Mouse (Mus musculus) urinary bladder, postnatal 4 days (tissue): ENCODE data around the gene Anks6.
A peak's percentile ranks its signal among the peaks of the same experiment; 100 is the strongest.
"Not testable (repeated sequence)": the region's sequence is repeated elsewhere in the genome, so short reads cannot be mapped to it uniquely, and the experiment has no call there.

Experiments used
- DNase-seq, 2 experiments: peaks; one replicate each; pipeline ENCODE4 v3.0.0; 2021 to 2022; ENCODE audit warnings: low spot score in 2 of 2

Gene Anks6

DNA sequence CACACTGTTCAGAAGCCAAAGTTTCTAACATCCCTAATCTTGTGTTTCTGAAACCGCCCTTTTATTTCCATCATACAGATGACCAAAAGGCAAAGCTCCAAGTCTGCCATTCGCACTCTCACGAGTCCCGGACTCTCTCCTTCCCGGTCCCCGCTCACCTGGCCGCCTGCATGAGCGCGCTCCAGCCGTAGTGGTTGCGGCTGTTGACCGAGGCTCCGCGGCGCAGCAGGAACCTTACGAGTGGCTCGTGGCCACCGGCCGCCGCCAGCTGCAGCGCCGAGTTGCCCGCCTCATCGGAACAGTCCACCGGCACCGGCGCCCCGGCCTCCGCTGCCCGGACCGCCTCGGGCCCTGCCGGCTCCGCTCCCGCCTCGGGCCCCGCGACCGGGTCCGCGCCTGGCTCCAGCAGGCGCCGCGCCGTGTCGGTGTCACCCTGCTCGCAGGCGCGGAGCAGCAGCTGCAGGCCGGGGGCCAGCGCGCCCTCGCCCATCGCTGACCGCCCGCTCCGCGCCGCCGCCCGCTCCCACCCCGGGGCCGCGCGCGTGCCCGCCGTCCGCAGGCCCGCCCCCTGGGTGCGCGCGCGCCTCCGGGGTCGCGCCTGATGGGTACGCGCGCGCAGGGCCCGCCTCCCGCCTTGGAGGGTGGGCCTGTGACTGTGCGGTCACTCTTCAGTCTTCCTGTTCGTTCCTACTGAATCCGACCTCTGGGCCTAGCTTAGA, at the start of gene Anks6:
Anks6 (minus strand) TSS at position 637 of the 719 bp plus-strand sequence.
- DNase-seq: peak; percentile 71 to 78

DNA sequence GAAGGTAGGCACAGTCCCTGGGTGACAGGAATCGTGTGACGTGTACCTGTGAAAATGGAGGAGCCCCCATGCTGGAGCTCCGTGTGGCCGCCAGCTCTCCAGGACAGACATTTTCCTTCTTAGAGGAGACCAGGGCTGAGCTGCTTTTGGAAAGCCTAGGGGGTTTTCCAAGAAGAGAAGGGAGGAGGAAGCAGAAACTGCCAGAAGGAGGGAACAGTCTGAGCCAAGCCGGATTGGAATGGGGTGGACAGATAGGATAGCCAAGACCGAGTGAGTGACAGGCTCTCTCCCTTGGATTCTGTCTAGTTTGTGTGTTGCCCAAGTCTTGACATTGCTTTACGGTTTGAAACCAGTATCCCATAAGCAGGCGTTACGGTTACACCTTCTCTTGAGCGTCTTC, 46.3 kb upstream of the Anks6 start:
- no peak for DNase-seq

DNA sequence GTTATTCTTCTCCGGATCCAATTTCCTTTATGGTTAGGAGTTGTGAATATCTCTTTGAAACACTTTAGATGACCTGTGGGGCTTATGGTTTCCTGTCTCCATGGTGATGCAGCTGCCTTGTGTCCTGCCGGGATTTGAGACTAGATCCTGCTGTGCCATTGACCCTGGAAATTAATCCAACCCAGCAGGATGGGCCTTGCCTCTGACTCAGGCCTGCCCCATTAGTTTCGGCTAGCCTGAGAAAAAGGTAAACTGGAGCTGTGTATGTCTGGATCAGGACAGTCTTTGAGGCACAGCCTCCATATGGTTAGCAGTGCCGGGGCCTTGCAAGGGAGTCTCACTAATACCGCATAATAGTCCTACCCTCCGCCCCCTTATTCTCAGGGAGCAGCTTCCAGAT, 36.4 kb upstream of the Anks6 start:
- DNase-seq: no peak

DNA sequence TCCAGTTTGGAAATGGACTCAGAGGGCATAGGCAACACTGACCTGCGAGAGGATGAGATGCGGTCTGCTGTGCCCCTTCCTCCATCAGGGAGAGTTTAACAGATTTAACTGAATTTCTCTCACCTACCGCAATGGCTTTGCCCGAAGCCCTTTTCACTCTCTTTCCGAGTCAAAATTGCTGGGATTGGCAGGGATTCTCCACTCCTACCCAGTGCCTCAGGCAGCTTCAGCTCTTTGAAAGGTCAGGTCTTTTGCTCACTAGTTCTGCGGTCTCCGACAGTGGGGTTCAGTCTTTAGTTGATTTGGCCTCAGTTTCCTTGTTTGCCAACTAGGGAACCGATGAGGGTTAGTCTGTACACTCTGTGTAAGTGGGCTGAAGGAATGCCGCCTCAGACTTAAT, 35.9 kb upstream of the Anks6 start:
- no peak for DNase-seq

DNA sequence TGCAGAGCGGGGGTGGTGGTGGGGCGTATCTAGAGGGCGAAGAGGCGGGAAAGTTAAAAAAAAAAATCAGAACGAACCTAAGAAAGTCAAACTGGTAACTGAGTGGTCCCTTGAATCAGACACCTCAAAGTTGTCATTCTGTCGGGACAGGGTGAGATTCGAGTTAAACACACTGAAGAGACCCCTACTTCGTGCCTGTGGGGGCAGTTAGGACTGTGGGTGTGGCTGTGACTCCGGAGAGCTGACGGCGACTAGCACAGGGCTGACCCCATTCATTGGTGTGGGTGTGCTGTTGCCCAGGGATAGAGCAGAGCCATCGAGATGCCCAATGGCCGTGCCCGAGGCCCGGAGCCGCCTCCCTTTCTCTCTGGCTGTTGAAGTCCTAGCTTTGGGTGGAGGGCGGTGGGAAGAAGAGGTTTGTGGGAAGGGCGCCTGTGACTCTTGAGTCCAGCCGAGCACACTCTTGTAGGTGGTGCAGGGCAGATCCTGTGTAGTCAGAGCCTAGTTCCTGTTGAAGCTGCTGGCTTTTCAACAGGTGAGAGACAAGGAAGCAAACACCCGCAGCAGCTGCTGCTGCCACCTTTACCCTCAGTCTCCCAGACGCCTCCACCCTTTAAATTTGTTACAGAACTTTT, 35.3 kb upstream of the Anks6 start:
- no peak for DNase-seq

DNA sequence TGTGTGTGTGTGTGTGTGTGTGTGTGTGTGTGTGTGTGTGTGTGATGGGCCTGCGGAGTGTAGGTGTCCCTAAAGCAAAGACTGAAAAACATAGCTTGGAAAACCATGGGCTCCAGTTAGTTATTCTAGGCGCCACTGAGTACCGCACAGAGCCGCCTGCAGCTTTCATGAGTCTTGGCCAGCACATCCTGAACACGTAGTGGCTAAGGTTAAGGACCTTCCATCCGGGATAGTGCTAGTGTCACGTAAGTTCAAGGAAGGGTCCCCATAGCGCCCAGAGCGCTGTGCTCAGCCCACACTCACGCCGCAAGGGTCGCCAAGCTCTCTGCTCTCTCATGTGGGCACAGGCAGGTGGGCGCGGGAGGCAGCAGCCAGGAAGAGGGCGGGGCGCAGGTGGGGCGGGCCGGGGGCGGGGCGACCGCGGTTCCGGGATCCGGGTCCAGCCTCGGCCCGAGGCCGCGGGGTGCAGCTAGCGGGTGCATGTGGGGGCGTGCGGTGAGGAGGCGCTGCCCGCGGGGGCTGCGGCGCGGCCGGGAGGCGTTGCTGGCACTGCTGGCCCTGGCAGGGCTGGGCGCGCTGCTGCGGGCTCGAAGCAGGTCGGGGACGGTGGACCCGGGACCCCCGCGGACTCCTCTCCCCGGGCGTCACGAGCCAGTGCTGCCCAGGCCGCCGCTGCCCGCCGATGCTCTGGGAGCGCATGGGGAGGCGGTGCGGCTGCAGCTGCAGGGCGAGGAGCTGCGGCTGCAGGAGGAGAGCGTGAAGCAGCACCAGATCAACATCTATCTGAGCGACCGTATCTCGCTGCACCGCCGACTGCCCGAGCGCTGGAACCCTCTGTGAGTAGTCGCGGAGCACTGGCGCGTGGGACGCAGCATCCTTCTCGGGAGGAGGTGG, 34.5 kb upstream of the Anks6 start, which contains the start of gene Galnt12:
Galnt12 (plus strand) TSS at position 417 of the 894 bp plus-strand sequence.
- DNase-seq: no peak

DNA sequence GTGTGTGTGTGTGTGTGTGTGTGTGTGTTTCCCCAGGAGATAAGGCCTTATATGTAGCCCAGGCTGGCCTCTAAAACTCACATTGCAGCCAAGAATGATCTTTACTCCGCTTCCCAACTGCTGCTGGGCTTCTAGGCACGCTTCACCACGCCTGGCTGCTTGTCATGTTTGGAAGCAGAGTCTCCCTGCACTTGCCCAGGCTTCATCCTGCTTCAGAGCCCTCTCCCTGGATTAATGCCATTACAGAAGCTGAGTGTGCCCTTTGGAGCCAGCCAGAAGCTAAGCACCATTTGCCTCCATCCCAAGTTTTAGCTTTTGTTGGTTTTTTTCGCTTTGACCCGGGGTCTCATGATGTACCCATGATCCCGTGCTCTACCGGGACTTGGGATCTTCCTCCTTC, 31.4 kb upstream of the Anks6 start:
- no peak for DNase-seq

DNA sequence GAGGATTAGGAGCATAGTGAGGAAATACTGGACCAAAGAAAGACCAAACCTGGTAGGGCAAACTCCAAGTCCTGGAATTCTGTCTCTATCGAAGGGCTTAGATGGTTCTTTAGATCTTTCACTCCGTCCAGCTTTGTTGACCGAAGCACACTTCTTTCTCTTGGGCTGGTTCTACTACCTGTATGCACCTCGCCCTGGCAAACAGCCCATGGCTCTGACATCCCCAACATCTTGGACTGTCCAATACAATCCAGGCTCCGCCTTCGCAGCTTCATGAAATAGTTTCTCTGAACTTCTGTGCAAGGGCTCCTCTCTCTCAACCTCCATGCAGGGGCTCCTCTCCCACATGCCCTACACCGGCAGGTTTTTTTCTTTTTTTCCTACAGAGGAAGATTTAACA, 26.6 kb upstream of the Anks6 start:
- DNase-seq: no peak

DNA sequence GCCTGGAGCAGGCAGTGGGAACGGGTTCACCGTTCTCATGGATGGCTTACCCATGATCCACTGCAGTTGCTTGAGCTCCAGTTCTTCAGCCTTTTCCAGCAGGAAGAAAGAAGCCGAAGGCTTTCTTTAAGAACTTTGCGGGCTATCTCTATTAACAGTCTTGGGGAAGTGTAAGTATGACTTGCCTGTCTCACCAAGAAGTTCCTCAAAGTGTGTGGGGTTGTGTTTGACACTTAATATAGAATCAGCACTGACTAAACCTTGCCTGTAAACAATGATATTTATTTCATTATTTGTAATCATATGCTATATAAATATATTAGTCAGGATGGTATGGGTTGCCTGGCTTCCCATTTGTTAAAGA, 23.4 kb upstream of the Anks6 start:
- DNase-seq: no peak

DNA sequence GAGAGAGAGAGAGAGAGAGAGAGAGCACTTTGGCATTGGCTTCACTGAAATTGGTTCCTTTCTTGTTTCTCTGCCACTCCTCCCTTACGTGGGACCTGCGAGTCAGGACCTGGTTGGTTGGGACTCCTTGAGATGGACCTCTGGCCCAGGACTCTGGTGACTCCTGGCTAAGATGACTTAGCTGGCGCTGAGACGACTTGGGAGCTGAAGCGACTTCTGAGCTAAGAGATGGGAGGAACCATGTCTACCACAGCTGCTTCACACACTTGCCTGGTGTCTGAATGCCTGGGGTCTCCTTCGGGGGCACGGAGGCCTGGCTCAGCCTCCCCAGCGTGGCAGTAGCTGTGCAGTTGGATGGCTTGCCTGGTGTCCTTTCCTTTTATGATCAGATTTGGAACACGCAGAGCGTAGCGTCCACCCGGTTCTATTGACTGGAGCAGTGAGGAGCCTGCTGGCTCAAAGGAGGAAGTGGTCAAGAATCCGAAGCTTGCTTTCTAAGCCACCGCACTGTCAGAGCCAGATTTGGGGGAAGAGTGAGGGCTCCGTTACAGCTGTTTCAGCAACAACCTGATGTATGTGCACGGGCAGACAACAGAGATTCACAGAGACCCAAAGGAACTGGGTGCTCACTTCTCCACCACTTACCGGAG, 22.9 kb upstream of the Anks6 start:
- no peak for DNase-seq

DNA sequence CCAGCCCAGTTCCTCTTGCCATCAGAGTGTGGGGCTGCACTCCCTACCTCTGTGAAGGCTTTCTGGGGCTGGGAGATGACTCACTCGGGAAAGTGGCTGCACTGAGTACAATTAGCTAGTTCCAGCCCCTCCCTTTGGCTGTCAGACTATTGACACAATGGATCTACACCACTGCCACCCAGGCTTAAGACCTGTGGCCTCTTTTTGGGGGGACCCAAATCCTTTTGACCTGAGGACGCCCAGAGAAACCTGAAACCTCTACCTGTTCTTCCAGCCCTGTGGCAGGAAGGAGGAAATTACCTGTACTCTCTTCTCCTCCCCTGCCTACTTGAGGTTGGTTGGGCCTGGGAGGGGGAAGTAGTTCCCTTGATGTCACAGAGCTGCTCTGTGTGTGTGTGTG, 17.8 kb upstream of the Anks6 start:
- no peak for DNase-seq

DNA sequence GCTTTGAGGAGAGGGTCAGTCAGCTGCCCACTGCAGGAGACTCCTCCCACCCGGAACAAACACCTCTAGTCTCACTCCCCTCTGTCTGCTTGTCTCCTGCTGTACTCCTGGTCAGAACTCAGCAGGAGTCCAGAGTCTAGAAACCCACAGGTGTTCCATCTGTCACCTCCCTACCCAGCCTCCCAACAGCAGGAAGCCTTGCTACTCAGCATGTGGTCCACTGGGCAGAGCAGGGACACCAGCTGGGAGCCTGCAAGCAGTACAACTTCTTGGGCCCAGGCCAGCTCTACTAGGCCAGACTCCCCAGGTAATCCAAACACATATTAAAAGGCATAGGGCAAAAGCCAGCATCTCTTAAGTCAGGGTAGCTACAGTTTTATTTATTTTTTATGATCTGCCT, 3.7 kb upstream of the Anks6 start:
- DNase-seq: no peak

DNA sequence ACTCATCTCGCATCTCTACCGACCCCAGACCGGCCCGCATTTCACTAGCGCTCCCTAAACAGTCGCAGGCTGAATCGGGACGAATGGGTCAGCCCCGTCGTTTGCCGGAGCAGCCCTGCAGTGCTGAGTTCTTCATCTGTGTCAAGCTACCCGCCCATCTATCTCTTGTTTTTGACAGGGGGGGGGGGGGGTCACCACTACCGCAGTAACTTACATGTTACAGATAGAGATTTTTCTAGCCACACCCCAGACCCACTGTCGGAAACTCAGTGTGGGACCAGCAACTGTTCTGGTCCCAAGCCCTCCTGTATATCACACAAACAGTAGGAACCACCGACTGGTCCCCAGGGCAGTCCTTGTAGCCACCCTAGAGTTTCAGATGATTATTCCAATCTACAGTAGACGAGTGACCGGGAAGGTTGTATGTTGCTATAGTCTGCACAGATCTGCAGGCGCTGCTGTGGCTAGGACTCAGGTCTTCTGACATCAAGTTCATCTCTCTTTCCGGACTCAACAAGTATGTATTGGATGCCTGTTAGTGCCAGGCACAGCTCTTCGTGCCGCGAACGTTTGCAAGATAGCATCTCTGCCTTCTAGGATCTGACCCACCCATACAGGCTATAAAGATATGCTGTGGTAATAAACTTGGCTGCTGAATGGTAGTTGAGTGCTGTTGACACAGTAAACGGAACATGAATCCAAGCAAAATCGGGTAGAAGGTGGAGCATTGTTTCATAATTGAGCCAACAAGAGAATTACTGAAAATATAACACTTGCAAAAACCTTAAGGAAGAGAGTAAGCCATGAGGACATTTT, 491 bp upstream of the Anks6 start:
- DNase-seq: no peak

DNA sequence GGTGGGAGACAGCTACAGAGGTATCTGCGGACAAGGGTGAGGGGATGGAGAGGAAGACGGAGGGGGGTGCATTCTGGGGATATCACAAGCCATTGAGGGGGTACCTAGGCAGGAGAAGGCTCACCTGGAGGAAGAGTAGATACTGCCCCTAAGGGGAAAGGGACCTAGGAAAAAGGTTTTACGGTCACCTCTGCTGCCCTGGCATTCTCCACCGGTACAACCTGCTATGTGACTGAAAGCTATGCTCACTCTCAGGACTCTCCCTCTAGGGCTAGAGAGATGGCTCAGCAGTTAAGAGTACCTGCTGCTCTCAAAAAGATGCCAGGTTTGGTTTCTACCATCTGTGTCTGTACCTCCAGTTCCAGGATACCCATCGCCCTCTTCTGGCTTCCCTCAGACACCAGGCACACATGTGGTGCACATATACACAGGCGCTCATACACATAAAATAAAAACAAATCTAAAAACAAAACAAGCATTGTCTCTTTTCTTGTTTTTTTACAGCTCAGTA, 1.6 kb downstream of the Anks6 start:
- DNase-seq: no peak

DNA sequence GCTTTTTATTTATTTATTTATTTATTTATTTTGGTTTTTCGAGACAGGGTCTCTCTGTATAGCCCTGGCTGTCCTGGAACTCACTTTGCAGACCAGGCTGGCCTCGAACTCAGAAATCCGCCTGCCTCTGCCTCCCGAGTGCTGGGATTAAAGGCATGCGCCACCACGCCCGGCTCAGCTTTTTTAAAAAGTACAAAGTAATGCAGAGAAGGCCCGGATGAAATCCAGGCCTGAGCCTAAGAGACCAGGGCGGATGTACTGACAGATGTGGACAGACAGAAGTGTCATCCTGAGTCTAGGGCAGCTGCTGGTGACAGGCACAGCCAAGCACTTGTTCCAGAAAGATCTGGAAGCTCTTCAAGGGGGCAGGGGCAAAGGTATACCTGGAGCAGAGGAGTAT, 2.1 kb downstream of the Anks6 start:
- not testable (repeated sequence) for DNase-seq

DNA sequence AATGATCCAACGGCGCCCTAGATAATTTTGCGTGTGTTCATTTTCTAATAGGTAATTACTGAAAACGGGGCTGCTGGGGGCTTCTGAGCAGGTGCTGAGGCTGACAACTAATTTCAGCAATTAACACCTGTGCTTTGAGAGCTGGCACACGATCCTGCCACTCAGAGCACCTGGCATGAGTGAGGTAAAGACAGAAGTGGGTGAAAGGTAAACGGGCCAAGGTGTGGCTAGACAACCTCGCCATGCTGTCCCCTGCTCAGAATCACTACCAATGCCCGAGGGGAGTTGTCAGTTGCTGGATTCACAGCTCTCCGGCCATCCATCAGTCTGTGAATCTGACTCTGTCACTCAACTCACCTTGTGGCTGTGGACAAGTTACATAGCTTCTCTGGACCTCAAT, 5.3 kb downstream of the Anks6 start:
- no peak for DNase-seq

DNA sequence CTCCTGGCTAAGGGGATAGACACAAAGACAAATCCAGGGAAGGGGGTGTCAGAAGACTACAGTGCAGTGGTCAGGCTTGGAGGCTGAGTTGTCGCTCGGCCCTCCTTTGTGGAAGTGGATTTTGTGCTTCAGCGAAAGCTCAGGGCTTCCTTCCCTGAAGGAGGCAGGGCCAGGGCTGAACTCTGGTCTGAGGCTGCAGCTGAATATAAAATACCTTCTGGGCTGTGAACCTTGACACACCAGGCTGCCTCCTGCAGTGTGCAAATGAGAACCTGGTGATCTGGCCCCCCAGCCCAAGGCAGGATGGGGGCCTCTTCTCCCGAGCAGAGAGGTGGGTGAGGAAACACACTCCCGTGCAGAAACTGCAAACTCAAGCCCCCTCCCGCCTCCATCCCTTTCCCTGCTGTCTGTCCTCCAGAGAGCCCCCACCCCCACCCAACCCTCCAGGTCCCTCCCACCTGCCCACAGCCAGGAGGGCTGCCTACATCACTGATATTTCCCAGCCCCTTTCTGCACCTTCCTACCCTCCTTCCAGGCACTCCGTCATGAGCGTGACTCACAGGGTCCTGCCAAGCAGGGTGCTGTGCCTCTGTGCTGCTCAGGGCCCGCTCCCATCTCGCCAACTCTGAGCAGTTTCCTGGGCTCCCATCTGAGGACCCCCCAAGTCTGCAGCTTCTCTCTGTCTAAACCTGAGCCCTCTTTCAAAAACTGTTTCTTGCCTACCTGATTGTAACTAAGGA, 6.4 kb downstream of the Anks6 start:
- no peak for DNase-seq

DNA sequence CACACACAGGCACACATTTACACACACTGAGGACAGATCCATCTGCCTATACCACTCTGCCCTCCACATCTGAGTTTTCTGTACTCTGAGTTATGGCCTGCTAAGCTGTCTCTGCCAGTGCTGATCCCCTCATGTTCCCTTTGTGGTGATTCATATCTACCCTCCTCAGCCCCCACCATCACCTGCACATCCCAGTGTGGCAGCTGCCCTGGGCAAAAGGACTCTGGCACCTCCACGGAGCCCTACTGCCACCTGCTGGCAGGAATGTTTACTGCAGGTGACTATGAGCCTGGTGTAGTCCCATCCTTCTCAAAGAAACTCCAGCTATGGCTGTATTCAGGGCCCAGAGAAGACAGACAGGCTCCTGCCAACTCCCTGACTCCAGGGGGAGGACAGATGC, 7.1 kb downstream of the Anks6 start:
- DNase-seq: peak; percentile 74 to 90

DNA sequence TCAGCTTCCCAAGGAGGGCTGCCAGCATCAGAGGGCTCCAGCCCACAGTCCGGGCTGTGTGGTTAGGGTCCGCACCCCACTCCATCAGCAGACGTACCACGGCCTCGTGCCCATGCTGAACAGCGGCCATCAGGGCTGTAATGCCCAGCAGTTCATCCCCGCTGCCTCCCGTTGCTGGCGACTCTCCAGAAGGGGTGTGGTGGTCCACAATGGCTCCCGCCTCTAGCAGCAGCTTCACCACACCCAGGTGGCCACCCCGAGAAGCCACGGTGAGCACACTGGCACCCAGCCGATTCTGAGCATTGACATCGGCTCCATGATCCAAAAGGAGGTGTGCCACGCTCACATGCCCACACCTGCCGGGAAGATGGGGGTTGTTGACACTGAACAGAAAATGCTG, 8.0 kb downstream of the Anks6 start:
- no peak for DNase-seq

DNA sequence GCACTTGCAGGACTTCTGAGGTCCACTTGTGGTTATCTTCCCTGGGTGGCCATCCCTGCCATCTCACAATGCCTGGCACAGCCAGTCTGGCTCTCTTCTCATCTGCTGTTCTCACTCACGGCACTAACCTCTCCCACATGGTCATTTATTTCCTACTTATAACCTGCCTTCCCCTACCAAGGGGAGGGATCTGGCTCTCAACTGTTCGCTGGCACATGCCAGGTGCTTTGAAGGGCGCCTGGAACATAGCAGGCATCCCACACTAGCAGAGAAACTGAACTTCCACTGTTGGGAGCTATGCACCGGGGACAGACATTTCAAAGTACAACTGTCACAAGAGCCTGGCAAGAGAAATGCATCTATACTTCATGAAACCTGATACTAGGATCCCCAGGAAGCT, 9.5 kb downstream of the Anks6 start:
- no peak for DNase-seq
